Mouse (Mus musculus): ENCODE measurements around the gene Fgd3. TPM values are rescaled to one million over a fixed set of nuclear protein-coding genes. Genes with fewer than 3 reads are reported as not detected.

Gene Fgd3
- polyA plus RNA-seq, 1 experiment from 2014 or later, result 0.25 TPM

GRCm38 (mm10) chr13:49335077-49335982 is 15.2 kb upstream of the Fgd3 start:
- Histone ChIP-seq H3K36me3 (ENCODE audit: control insufficient read depth, insufficient read depth, low read length) (no peaks in the 10 kb centered on the region), H3K9ac (ENCODE audit: low read length) (no peak overlapping the region), H3K27ac (replicated peaks) (no peak overlapping the region), H3K4me1 (replicated peaks; ENCODE audit: control insufficient read depth, insufficient read depth) (no peaks in the 10 kb centered on the region), H3K4me3 (ENCODE audit: low read depth, low read length) (no peak overlapping the region), H3K27me3 (ENCODE audit: control insufficient read depth, insufficient read depth, low read length) (no peaks in the 10 kb centered on the region), H3K4me2 (replicated peaks; ENCODE audit: low read depth) (no peak overlapping the region), H3K9me3 (ENCODE audit: control insufficient read depth, low read length) (no peaks in the 10 kb centered on the region)
- ATAC-seq (ENCODE audit: low FRiP score, low TSS enrichment), result no peak
- 79% methylated on average over 12 of the region's 12 CpGs for WGBS
- no peak for TF ChIP-seq CTCF (IDR thresholded peaks at IDR 0.05; ENCODE audit: low read depth)
- TF ChIP-seq EP300 (optimal IDR thresholded peaks at IDR 0.05), result no peak
- no peak for DNase-seq (ENCODE audit: low spot score)

GRCm38 (mm10) chr13:49333250-49333649 is 13.1 kb upstream of the Fgd3 start:
- Histone ChIP-seq H3K27ac (replicated peaks) (no peak overlapping the region), H3K4me2 (replicated peaks; ENCODE audit: low read depth) (no peak overlapping the region), H3K27me3 (ENCODE audit: control insufficient read depth, insufficient read depth, low read length) (no peaks in the 10 kb centered on the region), H3K4me1 (replicated peaks; ENCODE audit: control insufficient read depth, insufficient read depth) (no peaks in the 10 kb centered on the region), H3K9me3 (ENCODE audit: control insufficient read depth, low read length) (no peaks in the 10 kb centered on the region), H3K9ac (ENCODE audit: low read length) (no peak overlapping the region), H3K36me3 (ENCODE audit: control insufficient read depth, insufficient read depth, low read length) (no peaks in the 10 kb centered on the region), H3K4me3 (ENCODE audit: low read depth, low read length) (no peak overlapping the region)
- TF ChIP-seq CTCF (IDR thresholded peaks at IDR 0.05; ENCODE audit: low read depth) (no peak), EP300 (optimal IDR thresholded peaks at IDR 0.05) (no peak)
- no peak for DNase-seq (ENCODE audit: low spot score)
- 70% methylated on average over 2 of the region's 2 CpGs for WGBS
- no peak for ATAC-seq (ENCODE audit: low FRiP score, low TSS enrichment)

- no peaks in the 10 kb centered on the region for H3K9me3 ChIP-seq (ENCODE audit: control insufficient read depth, low read length)
- no peak overlapping the region for H3K4me3 ChIP-seq (ENCODE audit: low read depth, low read length)
- H3K36me3 ChIP-seq (ENCODE audit: control insufficient read depth, insufficient read depth, low read length), result no peaks in the 10 kb centered on the region
- H3K4me1 ChIP-seq (replicated peaks; ENCODE audit: control insufficient read depth, insufficient read depth), result no peaks in the 10 kb centered on the region
- no peak for ATAC-seq (ENCODE audit: low FRiP score, low TSS enrichment)
- no peak overlapping the region for H3K9ac ChIP-seq (ENCODE audit: low read length)
- H3K27me3 ChIP-seq (ENCODE audit: control insufficient read depth, insufficient read depth, low read length), result no peaks in the 10 kb centered on the region
- TF ChIP-seq CTCF (IDR thresholded peaks at IDR 0.05; ENCODE audit: low read depth) (no peak), EP300 (optimal IDR thresholded peaks at IDR 0.05) (no peak)
- 65% methylated on average over 4 of the region's 4 CpGs for WGBS
- H3K4me2 ChIP-seq (replicated peaks; ENCODE audit: low read depth), result no peak overlapping the region
- H3K27ac ChIP-seq (replicated peaks), result no peak overlapping the region
- no peak for DNase-seq (ENCODE audit: low spot score)
These were observed 8.0 kb upstream of the Fgd3 start for GRCm38 (mm10) chr13:49328101-49328500.

GRCm38 (mm10) chr13:49326246-49327206 is 6.4 kb upstream of the Fgd3 start:
- no peaks in the 10 kb centered on the region for H3K4me1 ChIP-seq (replicated peaks; ENCODE audit: control insufficient read depth, insufficient read depth)
- no peak overlapping the region for H3K27ac ChIP-seq (replicated peaks)
- H3K4me3 ChIP-seq (ENCODE audit: low read depth, low read length), result no peak overlapping the region
- TF ChIP-seq CTCF (IDR thresholded peaks at IDR 0.05; ENCODE audit: low read depth) (peak; percentile 88), EP300 (optimal IDR thresholded peaks at IDR 0.05) (no peak)
- WGBS, result 54% methylated on average over 6 of the region's 6 CpGs
- H3K9me3 ChIP-seq (ENCODE audit: control insufficient read depth, low read length), result no peaks in the 10 kb centered on the region
- no peak overlapping the region for H3K4me2 ChIP-seq (replicated peaks; ENCODE audit: low read depth)
- ATAC-seq (ENCODE audit: low FRiP score, low TSS enrichment), result peak; percentile 66
- no peaks in the 10 kb centered on the region for H3K27me3 ChIP-seq (ENCODE audit: control insufficient read depth, insufficient read depth, low read length)
- no peak overlapping the region for H3K9ac ChIP-seq (ENCODE audit: low read length)
- peak; percentile 62 for DNase-seq (ENCODE audit: low spot score)
- no peaks in the 10 kb centered on the region for H3K36me3 ChIP-seq (ENCODE audit: control insufficient read depth, insufficient read depth, low read length)

DNA sequence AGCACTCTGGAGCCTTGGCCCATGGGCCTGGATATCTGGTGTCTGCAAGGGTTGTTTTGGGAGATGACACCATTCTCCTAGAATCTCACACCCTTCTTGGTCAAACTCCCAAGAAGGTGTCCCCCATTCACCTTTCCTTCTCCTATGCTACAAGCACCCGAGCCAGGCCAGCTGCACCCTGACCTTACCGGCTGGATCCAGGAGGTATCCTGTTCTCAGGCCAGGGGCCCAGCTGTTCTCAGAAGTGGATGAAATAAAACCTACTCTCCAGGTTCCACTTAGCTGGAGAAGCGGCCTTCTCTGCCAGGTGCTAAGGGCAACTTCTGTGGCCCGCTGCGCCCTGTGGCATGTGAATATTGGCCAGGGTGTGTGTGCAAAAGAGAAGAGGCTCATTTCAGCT is 4.8 kb upstream of the Fgd3 start:
- no peak overlapping the region for H3K4me2 ChIP-seq (replicated peaks; ENCODE audit: low read depth)
- no peak for ATAC-seq (ENCODE audit: low FRiP score, low TSS enrichment)
- DNase-seq (ENCODE audit: low spot score), result no peak
- no peak overlapping the region for H3K9ac ChIP-seq (ENCODE audit: low read length)
- no peak overlapping the region for H3K27ac ChIP-seq (replicated peaks)
- WGBS, result 82% methylated on average over 5 of the region's 5 CpGs
- no peaks in the 10 kb centered on the region for H3K36me3 ChIP-seq (ENCODE audit: control insufficient read depth, insufficient read depth, low read length)
- TF ChIP-seq EP300 (optimal IDR thresholded peaks at IDR 0.05) (no peak), CTCF (IDR thresholded peaks at IDR 0.05; ENCODE audit: low read depth) (no peak)
- H3K27me3 ChIP-seq (ENCODE audit: control insufficient read depth, insufficient read depth, low read length), result no peaks in the 10 kb centered on the region
- no peak overlapping the region for H3K4me3 ChIP-seq (ENCODE audit: low read depth, low read length)
- no peaks in the 10 kb centered on the region for H3K9me3 ChIP-seq (ENCODE audit: control insufficient read depth, low read length)
- H3K4me1 ChIP-seq (replicated peaks; ENCODE audit: control insufficient read depth, insufficient read depth), result no peaks in the 10 kb centered on the region; the same call in 1 of the 2 replicates
